ENCODE assay signal across 8 mouse cellular contexts in genomic region chr4:33248062-33248889, GRCm38 (mm10). TPM values are rescaled to one million over a fixed set of nuclear protein-coding genes. Genes with fewer than 3 reads are reported as not detected.
DNase-seq lines count a peak whose midpoint lies in the region; ATAC-seq and TF ChIP-seq lines count a peak whose summit lies in the region.

No protein-coding gene starts in this region.

- peak overlapping the region; percentile 91 for H3K4me3 ChIP-seq in heart, embryonic 12.5 days
- peak overlapping the region; percentile 100 for H3K4me3 ChIP-seq in kidney, postnatal 0 days (replicated peaks; ENCODE audit: low read depth, low read length)
- peak overlapping the region; percentile 98 for H3K4me3 ChIP-seq in liver, embryonic 11.5 days (ENCODE audit: low read depth, low read length)
- peak overlapping the region; percentile 94 for H3K4me3 ChIP-seq in stomach, embryonic 14.5 days (ENCODE audit: low read depth, low read length)

- H3K27me3 ChIP-seq in heart, embryonic 12.5 days (replicated peaks), result no peaks in the 10 kb centered on the region
- H3K27me3 ChIP-seq in kidney, postnatal 0 days (ENCODE audit: insufficient read depth, low read length), result no peaks in the 10 kb centered on the region
- H3K27me3 ChIP-seq in liver, embryonic 11.5 days (replicated peaks; ENCODE audit: control insufficient read depth, insufficient read depth, low read length), result no peaks in the 10 kb centered on the region
- H3K27me3 ChIP-seq in stomach, embryonic 14.5 days (ENCODE audit: control insufficient read depth, insufficient read depth, low read length), result no peaks in the 10 kb centered on the region

- H3K4me2 ChIP-seq in heart, embryonic 12.5 days, result peak overlapping the region; percentile 71
- peak overlapping the region; percentile 51 for H3K4me2 ChIP-seq in kidney, postnatal 0 days (ENCODE audit: low read length)
- H3K4me2 ChIP-seq in liver, embryonic 11.5 days, result peak overlapping the region; percentile 78
- peak overlapping the region; percentile 44 for H3K4me2 ChIP-seq in stomach, embryonic 14.5 days (replicated peaks; ENCODE audit: low read depth, low read length)

- peaks cover 21% of the 10 kb centered on the region for H3K4me1 ChIP-seq in heart, embryonic 12.5 days (replicated peaks)
- 0 out of 2 replicates have a peak, but pooled peaks cover 13% of the 10 kb centered on the region for H3K4me1 ChIP-seq in kidney, postnatal 0 days (replicated peaks; ENCODE audit: insufficient read depth, low read length)
- H3K4me1 ChIP-seq in liver, embryonic 11.5 days (replicated peaks; ENCODE audit: control insufficient read depth, insufficient read depth, low read length), result peaks cover 12% of the 10 kb centered on the region
- H3K4me1 ChIP-seq in stomach, embryonic 14.5 days (ENCODE audit: control insufficient read depth, insufficient read depth, low read length), result 0 out of 2 replicates have a peak, but pooled peaks cover 9% of the 10 kb centered on the region

- no peaks in the 10 kb centered on the region for H3K9me3 ChIP-seq in heart, embryonic 12.5 days (replicated peaks)
- no peaks in the 10 kb centered on the region for H3K9me3 ChIP-seq in kidney, postnatal 0 days (replicated peaks; ENCODE audit: low read length)
- H3K9me3 ChIP-seq in liver, embryonic 11.5 days (ENCODE audit: control insufficient read depth, low read length), result no peaks in the 10 kb centered on the region
- H3K9me3 ChIP-seq in stomach, embryonic 14.5 days (ENCODE audit: control insufficient read depth, low read depth, low read length), result no peaks in the 10 kb centered on the region

- TF ChIP-seq CTCF in kidney, postnatal 0 days (IDR thresholded peaks at IDR 0.05; ENCODE audit: low read depth), result no peak

- peak; percentile 99 for DNase-seq in B cell, adult 2 months
- peak; percentile 99 for DNase-seq in brain, adult 2 months (ENCODE audit: low read depth, low spot score)
- peak; percentile 97 for DNase-seq in kidney, postnatal 0 days (ENCODE audit: low spot score)
- DNase-seq in liver, embryonic 11.5 days (ENCODE audit: low spot score), result peak; percentile 98
- DNase-seq in naive thymus-derived CD4-positive, alpha-beta T cell, adult 2 months (ENCODE audit: low read depth), result peak; percentile 99

- ATAC-seq in erythroblast, adult 5-6 weeks (replicated peaks; ENCODE audit: low FRiP score, poor library complexity, severe bottlenecking), result peak; percentile 82
- ATAC-seq in heart, embryonic 12.5 days (ENCODE audit: insufficient number of reproducible peaks, low FRiP score), result peak; percentile 94
- peak; percentile 92 for ATAC-seq in kidney, postnatal 0 days (replicated peaks; ENCODE audit: low FRiP score, low read depth)
- ATAC-seq in liver, embryonic 11.5 days (replicated peaks; ENCODE audit: low FRiP score), result peak; percentile 88
- ATAC-seq in stomach, embryonic 14.5 days (ENCODE audit: insufficient number of reproducible peaks, insufficient read depth, low FRiP score, low read depth), result peak; percentile 93

- peak overlapping the region; percentile 99 for H3K9ac ChIP-seq in heart, embryonic 12.5 days
- peak overlapping the region; percentile 100 for H3K9ac ChIP-seq in kidney, postnatal 0 days (ENCODE audit: low read depth, low read length)
- peak overlapping the region; percentile 99 for H3K9ac ChIP-seq in liver, embryonic 11.5 days (ENCODE audit: low read depth, low read length)
- peak overlapping the region; percentile 98 for H3K9ac ChIP-seq in stomach, embryonic 14.5 days (replicated peaks; ENCODE audit: low read depth, low read length)

- H3K27ac ChIP-seq in heart, embryonic 12.5 days (ENCODE audit: poor library complexity, severe bottlenecking), result peak overlapping the region; percentile 100
- peak overlapping the region; percentile 100 for H3K27ac ChIP-seq in kidney, postnatal 0 days
- peak overlapping the region; percentile 100 for H3K27ac ChIP-seq in liver, embryonic 11.5 days (ENCODE audit: low read depth, low read length)
- peak overlapping the region; percentile 100 for H3K27ac ChIP-seq in stomach, embryonic 14.5 days (ENCODE audit: low read length)

- peaks cover 29% of the 10 kb centered on the region for H3K36me3 ChIP-seq in heart, embryonic 12.5 days
- peaks cover 27% of the 10 kb centered on the region for H3K36me3 ChIP-seq in kidney, postnatal 0 days (ENCODE audit: insufficient read depth, low read length)
- peaks cover 14% of the 10 kb centered on the region; the same call in 1 of the 2 replicates for H3K36me3 ChIP-seq in liver, embryonic 11.5 days (ENCODE audit: control insufficient read depth, insufficient read depth, low read length)
- peaks cover 26% of the 10 kb centered on the region for H3K36me3 ChIP-seq in stomach, embryonic 14.5 days (ENCODE audit: control insufficient read depth, insufficient read depth, low read length)

- WGBS in heart, embryonic 12.5 days, result under 1% methylated on average over 85 of the region's 88 CpGs
- under 1% methylated on average over 76 of the region's 88 CpGs for WGBS in kidney, postnatal 0 days
- WGBS in liver, embryonic 11.5 days, result under 1% methylated on average over 88 of the region's 88 CpGs
- under 1% methylated on average over 80 of the region's 88 CpGs for WGBS in stomach, embryonic 14.5 days

RNA-seq across cellular contexts. Expression of gene Srsf12, which starts 39.5 kb away (rescaled TPM):
- total RNA-seq in erythroblast, adult 5-6 weeks (2015; ENCODE audit: low replicate concordance), result not detected in 2 replicates
- 0.09 and 0.14 TPM in 2 replicates for total RNA-seq in erythroblast, adult 5-6 weeks (2017; ENCODE audit: low replicate concordance)
- 2.2 and 3.3 TPM in 2 replicates for polyA plus RNA-seq in heart, embryonic 12.5 days (2016; fragmentation: Nextera tagmentation; extraction: Ambion mirVana)
- polyA plus RNA-seq in kidney, postnatal 0 days (2015; fragmentation: Nextera tagmentation; extraction: Ambion mirVana), result 2.6 TPM in 2 replicates
- 0.73 and 1.6 TPM in 2 replicates for polyA plus RNA-seq in liver, embryonic 11.5 days (2014; fragmentation: Nextera tagmentation; extraction: Ambion mirVana)
- 11.1 and 12.1 TPM in 2 replicates for polyA plus RNA-seq in stomach, embryonic 14.5 days (2014; fragmentation: Nextera tagmentation; extraction: Ambion mirVana)

RNA-seq across cellular contexts. Expression of gene Pnrc1, which starts 41.7 kb away (rescaled TPM):
- total RNA-seq in erythroblast, adult 5-6 weeks (2015; ENCODE audit: low replicate concordance), result 234 and 244 TPM in 2 replicates
- total RNA-seq in erythroblast, adult 5-6 weeks (2017; ENCODE audit: low replicate concordance), result 215 and 244 TPM in 2 replicates
- polyA plus RNA-seq in heart, embryonic 12.5 days (2016; fragmentation: Nextera tagmentation; extraction: Ambion mirVana), result 110 TPM in 2 replicates
- polyA plus RNA-seq in kidney, postnatal 0 days (2015; fragmentation: Nextera tagmentation; extraction: Ambion mirVana), result 123 and 137 TPM in 2 replicates
- polyA plus RNA-seq in liver, embryonic 11.5 days (2014; fragmentation: Nextera tagmentation; extraction: Ambion mirVana), result 58.7 and 59.0 TPM in 2 replicates
- 112 and 121 TPM in 2 replicates for polyA plus RNA-seq in stomach, embryonic 14.5 days (2014; fragmentation: Nextera tagmentation; extraction: Ambion mirVana)

RNA-seq across cellular contexts. Expression of gene Pm20d2, which starts 58.7 kb away (rescaled TPM):
- not detected in 2 replicates for total RNA-seq in erythroblast, adult 5-6 weeks (2015; ENCODE audit: low replicate concordance)
- total RNA-seq in erythroblast, adult 5-6 weeks (2017; ENCODE audit: low replicate concordance), result 0.28 TPM in 1 of 2 replicates, not detected in the other
- 1.8 and 2.0 TPM in 2 replicates for polyA plus RNA-seq in heart, embryonic 12.5 days (2016; fragmentation: Nextera tagmentation; extraction: Ambion mirVana)
- 0.77 and 0.87 TPM in 2 replicates for polyA plus RNA-seq in kidney, postnatal 0 days (2015; fragmentation: Nextera tagmentation; extraction: Ambion mirVana)
- polyA plus RNA-seq in liver, embryonic 11.5 days (2014; fragmentation: Nextera tagmentation; extraction: Ambion mirVana), result 0.26 and 0.70 TPM in 2 replicates
- 0.93 and 1.3 TPM in 2 replicates for polyA plus RNA-seq in stomach, embryonic 14.5 days (2014; fragmentation: Nextera tagmentation; extraction: Ambion mirVana)

Comparison
In these comparisons a context has a peak if more than half of its experiments do, and no peak if none do; other contexts are left out.
1. Peak in every context shown above with its lines: DNase-seq, ATAC-seq, H3K4me3 ChIP-seq and H3K27ac ChIP-seq.